Mouse (Mus musculus) skeletal muscle tissue, adult 2 months (tissue): Measurements from ENCODE around the gene Ccser1.

ENCODE experiments used
- DNase-seq: peaks from one replicate; pipeline ENCODE4 v3.0.0-alpha.2; 2012; ENCODE audit warnings: low read depth, low spot score

Ccser1 gene

DNA sequence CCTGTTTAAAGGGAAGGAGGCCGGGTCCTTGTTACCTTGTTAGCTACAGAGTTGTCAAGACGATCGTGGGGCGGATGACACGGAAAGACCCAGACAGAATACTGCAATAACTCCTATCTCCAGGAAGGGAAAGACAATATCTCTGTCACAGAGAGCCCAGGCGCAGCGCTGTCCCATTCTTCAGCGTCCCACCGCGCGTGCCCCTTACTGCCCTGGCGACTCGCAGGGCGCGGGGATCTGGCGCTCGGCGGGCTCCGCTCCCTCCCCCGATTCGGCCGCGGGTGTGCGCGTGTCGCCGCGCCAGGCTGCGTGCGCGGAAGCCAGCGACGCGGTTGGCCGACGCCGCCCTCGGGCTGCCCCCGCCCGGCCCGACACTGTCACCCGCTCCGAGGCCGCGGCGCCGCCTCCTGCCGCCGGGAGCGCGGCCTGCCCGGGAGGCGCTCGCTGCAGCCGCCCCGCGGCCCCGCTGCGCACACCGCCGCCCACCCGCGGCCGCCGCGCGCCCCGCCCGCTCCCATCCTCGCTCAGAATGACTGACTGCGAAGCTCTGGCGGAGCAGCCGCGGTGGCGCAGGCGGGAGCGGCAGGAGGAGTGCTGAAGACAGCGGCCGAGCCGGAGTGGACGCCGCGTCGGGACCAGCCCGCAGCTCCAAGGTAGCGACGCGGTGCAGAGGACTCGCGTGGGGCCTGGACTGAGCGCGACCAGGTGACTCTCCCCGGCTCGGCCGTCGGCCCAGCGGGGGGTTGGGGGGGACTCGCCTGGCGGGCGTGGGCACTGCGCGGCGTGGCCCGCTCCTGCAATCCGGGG lies at the start of gene Ccser1:
Ccser1 (plus strand) TSS at position 376 of the 807 bp plus-strand sequence.
- DNase-seq: peak; percentile 0

DNA sequence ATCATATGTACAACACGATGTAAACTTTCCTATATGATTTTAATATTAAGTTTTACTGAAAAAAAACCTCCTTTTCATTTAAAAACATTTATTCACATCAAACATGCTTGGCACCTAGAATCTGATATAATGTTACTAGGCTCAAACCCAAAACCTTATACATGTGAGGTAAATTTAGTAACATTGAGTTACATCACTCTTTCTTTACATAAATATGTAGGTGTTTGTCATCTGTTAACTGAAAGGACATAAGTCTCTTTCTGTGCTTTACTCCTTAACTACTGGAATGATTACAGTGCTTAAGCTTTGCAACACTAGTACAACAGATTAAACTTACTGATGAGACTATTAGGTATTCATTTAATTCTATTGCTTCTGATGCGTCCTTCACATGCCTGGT lies 43.7 kb upstream of the Ccser1 start:
- no peak for DNase-seq

DNA sequence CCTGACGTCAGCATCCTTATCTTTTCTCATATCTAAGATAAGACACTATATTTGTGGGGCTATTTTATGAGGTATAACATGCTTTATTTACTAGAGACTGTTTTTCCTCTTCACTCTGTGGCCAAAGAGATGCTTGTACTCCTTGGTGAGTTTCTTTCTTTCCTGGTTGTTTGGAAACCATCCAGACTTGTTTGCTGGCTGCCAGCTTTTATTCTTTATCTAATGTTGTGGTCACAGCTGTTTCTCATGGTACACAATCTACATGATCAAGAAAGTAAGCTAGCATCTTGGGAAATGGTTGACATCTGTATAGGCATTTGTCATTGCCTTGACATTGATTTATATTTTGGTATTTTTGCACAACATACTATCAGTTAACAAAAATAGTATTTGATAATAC lies 37.1 kb upstream of the Ccser1 start:
- DNase-seq: no peak

DNA sequence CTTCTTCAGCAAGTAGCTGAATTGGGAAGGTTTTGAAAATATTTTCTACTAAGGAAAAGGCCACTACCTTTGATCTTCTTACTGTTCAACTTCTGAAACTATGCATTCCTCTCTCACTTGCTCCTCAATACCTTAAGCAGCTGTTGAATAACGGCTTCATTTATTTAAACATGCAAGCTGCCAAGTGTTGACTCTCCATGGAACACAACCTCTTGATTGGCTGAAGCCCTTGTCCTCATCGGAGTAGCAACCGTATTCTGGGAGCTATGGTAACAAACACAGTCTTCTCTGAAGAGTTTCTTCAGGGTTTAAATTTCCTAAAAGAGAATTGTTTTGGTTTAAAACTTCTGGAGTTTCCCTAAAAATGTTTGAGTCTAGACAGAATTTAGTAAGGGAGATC lies 27.2 kb upstream of the Ccser1 start:
- DNase-seq: no peak

DNA sequence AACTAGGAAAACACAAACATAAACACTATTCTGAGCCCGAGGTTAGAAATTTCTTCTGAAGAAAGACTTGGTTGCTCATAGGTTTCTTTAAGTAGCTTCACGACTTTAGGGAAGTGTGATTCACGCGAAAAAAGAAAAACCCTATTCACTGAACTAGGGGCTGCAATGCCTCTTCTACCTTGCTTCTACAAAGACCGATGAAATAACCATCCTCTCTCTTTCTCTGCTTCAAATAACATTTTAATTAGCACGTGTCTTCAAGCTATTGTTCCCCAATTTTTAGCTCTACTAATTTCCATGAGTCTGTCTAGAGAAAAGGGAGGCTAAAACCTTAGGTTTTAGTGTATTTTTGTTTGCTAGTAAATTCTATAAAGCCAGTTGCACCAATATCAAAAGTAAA lies 25.5 kb upstream of the Ccser1 start:
- DNase-seq: no peak

DNA sequence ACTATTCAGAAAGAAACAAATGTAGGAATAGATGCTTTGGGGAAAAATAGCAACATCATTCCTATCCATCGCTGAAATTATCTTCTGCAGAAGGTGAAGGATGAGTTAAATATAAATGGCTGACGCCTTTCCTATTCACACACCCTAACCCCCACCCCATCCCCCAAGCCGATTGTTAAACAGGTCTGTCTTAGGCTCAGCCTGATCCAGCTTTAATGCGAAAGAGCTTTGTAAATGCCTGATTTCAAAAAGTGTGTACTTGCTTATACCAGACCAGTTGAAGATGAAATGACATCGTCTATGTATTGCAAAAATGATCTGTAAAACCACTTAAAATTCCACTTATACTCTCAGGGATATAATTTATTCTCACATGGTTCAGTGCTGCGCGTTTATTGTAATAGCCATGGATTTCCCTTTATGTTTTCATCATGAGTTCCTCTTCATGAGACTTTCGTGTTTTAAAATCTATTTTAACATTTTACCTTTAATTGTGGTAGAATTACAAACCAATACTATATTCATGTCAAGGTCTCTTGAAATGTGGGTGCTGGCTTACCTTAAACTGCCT lies 25.0 kb upstream of the Ccser1 start:
- DNase-seq: no peak

DNA sequence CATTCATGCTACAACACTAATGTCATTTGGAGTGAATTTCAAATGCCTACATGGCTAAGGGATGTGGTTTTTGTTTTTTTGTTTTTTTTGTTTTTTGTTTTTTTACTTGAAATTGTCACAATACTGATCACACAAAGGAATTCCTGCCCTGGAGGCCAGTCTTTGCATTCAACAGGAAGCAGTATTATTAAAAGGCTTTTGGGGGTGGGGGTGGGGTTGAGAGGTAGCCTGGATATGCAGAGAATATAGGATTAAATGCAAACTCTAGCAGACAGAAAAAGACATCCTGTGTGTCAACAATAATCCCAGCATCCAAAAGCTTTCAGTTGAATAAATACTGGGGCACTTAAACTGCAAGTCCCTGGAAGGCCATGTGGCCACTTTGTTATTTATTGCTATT lies 24.4 kb upstream of the Ccser1 start:
- no peak for DNase-seq

DNA sequence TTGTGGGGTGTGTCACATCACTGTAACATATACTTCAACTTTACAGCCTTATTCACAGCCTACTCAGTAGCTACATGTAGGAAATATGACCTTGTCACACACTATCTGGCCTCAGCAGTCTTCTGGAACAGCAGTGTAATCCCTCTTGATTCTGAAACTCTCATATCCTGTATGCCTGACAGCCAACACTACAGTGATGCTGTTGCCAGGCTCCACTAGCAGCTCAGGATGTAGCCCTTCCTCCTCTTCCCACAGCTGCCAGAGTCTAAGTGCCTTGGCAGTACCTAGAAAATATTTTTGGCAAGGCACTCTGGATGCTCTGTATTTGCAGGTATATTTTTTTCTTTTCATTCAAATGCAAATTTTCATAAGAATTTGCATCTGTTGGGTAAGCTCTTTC lies 18.0 kb upstream of the Ccser1 start:
- no peak for DNase-seq

DNA sequence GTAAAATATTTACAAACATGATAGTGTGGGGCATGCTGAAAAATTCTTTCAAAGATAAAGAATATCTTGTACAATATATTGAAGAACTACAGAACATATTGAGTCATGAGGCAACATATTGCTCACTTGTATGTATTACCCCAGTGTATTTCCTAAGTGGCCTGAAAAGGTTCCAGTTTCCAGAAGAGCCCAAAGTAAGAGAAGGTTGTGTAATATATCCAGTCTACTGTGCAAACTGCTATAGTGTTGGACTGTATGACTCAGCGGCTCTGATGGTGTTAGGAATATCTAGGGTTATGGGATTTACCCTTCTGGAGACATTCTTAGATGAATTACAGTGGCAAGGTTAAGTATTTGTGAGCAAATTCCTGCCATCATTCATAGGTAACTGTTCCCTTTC lies 13.2 kb upstream of the Ccser1 start:
- DNase-seq: no peak

DNA sequence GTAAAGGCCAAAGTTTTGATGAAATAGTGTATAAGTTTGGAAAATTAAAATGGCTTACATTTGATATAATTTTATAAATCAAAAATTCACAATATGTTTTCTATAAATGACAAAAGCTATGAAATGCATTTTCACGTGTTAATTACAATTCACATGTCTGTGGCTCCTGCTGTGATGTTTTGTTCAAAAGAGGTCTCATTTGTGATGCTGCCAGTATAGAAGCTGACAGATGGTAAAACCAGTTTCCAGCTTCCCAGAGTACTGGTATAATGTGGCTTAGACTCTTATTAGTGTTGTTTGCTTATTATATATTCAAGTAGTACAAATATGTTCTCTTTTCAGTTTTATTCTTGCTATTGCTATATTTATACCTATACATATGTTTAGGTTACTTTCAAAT lies 4.0 kb upstream of the Ccser1 start:
- no peak for DNase-seq

DNA sequence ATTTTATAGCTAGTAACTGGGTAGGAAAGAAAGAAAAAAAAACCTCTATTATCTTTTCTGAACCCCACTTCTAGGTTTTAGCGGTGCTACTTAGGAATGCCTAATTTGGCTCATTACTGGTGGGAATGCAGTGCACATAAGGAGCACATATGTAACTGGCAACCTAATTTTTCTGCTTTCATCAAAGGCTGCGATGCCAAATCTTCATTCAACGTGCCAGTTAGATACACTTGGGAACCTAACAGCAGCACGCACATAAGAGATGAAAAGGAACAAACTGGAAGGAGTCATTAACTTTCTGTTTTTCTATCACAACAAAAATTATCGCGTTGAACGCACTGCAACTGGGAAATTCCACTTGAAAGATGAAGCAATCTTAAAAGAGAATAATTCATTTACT lies 2.6 kb upstream of the Ccser1 start:
- no peak for DNase-seq

DNA sequence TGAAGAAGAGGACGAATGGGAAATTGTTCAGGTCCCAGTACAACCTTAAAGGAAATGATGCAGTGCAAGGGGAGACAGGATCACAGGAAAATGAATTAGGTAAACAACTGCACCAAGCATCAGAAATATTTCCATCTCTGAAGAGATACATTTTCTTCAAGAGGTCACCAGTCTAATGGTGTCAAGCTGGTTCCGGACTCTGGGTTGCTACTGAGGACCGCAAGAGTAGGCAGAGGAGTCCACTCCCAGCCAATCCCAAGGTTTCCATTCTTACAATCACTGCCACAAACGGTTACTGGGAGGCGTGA lies 529 bp upstream of the Ccser1 start:
- DNase-seq: no peak

DNA sequence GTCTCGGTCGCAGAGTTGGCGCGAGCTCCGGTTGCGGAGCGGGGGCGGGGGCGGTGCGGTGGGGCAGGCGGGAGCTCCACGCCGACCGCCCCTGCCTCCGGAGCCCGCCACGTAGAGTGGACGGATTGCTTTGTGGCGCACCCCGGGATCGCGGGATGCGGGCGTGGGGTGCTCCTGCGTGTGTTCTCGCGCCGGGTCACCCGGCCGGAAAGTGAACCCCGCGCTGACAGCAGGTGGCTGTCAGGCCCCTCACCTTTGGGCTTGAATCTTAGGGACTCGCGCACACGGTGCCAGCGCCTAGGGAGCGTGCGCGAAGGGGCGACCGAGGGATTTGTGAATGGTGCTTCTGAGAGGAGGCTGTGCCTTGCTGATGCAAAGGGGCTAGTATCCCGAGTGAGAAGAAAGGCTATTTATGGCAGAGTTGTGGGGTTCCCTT lies 650 bp downstream of the Ccser1 start:
- DNase-seq: no peak

DNA sequence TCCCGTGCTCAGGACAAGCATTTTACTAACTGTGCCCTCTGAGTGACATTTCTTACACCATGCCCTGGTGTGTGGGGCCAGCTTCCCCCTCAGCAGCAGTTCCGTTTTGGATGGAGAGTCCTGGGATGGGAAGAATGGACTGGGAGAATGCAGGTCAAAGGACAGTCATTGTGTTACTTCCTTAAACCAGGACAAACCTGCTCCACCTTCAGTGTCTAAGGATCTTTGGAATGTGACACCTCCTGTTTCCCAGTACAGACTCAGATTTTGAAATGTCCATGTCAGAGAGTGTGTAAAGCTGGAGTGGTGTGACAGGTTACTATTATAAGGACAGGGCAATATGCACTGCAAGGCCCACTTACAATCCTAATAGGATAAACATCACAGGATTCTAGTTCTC lies 8.9 kb downstream of the Ccser1 start:
- DNase-seq: no peak

DNA sequence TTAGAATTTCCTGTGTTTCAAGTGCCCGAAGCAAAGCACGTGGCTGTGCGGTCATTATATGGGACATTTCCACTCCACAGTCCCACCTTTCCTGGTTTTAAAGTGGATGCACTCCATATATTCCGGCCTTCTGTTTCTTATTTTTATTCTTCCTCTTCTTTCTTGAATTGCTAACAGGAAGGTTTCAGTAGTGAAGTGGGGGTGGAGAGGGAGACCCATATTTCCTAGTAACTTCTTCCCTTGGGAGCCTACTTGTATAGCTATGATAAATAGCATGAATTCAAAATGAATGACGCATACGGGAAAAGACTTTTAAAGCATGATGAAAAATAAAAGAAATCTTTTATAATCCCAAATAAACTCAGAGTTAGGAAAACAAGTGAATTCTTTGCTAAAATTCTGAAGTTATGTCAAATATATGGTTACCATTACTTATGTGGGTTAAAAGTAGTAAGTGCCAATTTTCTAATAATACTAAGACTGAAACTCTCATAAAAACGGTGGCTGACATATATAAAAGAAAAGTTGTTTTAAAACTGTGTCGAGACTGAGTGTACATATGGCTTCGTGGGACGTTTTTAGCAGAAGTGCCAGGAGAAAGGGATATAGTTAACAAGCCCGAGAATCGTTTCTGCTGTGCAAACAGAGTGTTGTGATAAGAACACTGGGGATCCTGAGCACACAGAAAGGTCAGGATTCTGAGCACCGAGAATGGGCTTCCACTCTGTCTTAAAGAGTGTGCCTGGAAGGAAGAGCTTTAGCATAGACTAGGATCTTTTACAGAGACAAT lies 11.7 kb downstream of the Ccser1 start:
- DNase-seq: no peak

DNA sequence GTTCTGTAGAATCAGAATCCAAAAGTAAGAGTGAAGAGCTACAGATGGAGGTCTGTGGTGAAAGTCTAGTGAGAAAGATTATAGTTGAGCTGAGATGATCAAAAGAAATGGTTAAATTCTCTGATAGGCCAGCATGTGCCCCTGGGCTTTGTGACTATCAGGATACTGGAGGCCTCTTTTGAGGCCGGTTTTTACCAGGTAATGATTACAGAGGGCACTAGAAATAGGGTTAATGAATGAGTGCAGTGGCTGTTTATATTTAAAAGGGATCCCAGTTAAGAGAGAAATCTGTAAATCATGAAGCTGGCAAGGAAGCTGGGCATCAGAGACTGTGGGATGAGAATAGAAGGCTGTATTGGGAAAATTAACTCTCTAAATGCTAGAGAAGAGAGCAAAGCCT lies 23.2 kb downstream of the Ccser1 start:
- DNase-seq: no peak

DNA sequence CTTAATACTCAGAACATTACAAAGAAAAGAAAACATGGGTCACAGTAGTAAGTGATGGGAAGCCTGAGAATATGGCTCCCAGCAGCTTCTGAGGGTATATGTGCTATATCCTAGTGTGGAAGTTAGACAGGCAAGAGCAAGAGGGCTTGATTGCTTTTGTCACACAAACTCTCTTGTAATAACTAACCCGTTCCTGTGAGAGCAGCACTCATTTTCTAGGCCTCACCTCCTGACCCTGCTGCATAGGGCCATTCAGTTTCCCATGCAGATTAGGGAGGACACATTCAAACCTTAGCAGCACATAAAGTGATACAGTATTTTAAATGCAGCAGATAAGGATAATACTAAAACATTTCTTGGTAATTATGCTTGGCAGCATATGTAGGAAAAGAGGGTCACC lies 25.9 kb downstream of the Ccser1 start:
- DNase-seq: no peak

DNA sequence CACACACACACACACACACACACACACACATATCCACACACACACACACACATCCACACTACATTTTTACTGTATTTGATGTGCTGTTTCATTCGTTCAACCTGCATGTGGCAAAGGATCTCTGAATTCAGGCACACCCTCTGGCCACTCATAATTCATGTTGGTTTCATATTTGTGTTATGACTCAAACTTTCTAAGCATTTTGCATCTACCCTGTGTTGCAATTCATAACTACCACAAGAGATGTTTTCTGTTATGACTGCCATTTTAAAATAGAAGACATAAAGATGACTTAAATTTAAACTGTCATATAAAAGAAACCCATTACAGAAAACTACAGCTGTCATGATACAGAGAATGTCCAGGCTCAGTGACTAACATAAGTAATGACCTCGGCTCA lies 26.5 kb downstream of the Ccser1 start:
- DNase-seq: no peak

DNA sequence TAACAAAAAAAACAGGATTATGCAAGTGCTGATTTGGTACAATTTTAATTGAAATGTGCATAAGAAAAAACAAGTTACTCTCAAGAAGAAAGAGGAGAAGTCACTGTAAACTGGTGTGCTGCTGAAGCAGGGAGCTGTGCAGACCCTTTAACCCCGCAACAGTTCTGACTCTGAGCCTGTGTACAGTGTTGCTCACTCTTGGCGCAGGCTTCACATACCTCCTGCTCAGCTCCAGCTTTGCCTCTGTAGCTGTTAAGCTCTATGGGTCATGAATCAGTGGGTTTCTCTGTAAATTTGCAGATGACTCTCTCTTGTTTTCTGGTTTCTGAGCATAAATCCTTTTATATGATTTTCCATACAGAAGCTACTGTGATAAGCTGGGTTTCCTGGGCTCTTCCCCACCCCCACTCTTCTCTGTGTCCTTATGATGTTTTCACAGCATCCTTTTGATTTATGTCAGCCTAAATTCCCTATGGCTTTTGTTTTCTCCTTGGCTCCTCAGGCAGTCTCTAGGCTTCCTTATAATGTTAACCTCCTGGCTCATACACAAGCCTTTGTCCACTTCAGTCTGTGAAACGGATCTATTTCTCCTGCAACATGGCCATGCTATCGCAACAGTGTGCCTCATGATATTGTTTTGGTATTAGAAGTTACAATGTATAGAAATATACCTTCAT lies 30.1 kb downstream of the Ccser1 start:
- DNase-seq: no peak

DNA sequence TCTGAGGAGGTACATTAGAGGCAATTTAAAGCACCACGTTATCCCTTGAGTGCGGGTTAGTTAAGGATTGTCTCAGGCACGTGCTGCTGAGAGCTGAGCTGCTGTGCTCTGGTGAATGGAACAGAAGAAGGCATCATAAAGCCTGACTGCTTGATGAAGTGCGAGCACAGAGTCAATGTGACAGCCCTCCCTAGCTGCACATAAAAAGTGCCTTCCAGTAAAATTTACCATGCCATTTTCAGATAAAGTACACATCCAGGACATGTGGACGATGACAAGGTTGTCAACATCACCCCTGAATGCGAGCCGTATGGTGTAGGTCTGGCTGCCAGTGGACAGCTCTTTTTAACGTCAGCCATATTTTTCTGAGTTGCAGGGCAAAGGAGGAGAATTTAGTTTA lies 35.6 kb downstream of the Ccser1 start:
- no peak for DNase-seq

DNA sequence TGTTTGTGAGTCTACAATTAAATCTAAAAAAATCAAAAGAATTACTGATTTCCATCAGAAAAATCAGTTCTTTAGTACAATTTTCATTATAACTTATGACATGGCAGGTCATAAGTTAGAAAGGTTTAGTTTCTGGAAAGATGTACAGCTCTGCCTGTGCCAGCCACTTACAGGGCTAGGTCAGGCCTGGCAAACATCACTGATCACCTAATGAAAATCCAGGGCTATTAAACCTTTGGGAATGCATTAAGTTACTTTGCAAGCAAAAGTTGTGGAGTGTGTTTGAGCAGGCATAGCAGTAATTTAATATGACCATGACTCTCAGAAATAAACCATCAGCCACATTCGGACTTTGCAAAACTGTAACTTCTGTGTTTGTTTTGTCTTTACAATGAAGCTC lies 36.4 kb downstream of the Ccser1 start:
- no peak for DNase-seq

DNA sequence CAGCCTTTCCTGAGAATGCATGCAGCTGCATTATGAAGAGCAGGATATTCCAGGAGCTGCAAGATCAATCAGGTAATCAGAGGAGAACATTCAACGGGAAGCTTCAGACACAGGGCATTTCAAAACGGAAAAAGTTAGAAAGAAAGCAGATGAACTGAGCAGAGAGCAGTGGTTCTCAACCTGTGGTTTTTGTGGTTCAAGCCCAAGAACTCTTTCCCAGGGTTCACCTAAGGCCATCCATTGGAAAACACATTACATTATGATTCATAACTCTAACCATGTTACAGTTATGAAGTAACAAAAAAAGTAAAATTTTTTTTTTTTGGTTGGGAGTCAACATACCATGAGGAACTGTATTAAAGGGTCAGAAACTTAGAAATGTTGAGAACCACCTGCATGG lies 37.6 kb downstream of the Ccser1 start:
- no peak for DNase-seq
